Mouse (Mus musculus): ENCODE measurements around the gene Zdhhc1. TPM values are rescaled to one million over a fixed set of nuclear protein-coding genes. Genes with fewer than 3 reads are reported as not detected.

Zdhhc1 gene
- total and polyA plus RNA-seq, 3 experiments: 4.9 to 11.5 TPM; not detected in 1

GRCm38 (mm10) chr8:105437078-105437748 is 59.5 kb downstream of the Zdhhc1 start:
- H3K79me2 ChIP-seq (ENCODE audit: control insufficient read depth, insufficient read depth, low read length, poor library complexity): no peaks in the 10 kb centered on the region
- H3K9me3 ChIP-seq (replicated peaks; ENCODE audit: insufficient read depth, low read length): no peaks in the 10 kb centered on the region
- peaks cover 19 to 35% of the 10 kb centered on the region in 2 experiments for H3K27me3 ChIP-seq (ENCODE audit: control insufficient read depth in 1 of 2, insufficient read depth in 2 of 2, low read length in 2 of 2)
- H3K36me3 ChIP-seq (ENCODE audit: control insufficient read depth in 1 of 2, insufficient read depth in 2 of 2, low read length in 2 of 2): no peaks in the 10 kb centered on the region
- no peak for TF ChIP-seq ZKSCAN1 (IDR thresholded peaks at IDR 0.05; ENCODE audit: low read depth, low read length)
- TF ChIP-seq CTCF (IDR thresholded peaks at IDR 0.05 in 2 of 3, conservative IDR thresholded peaks at IDR 0.05 in 1 of 3; ENCODE audit: control insufficient read depth in 1 of 3, insufficient read depth in 1 of 3, low read depth in 2 of 3, low read length in 3 of 3, poor library complexity in 1 of 3, severe bottlenecking in 1 of 3): no peak
- TF ChIP-seq KAT2A (conservative IDR thresholded peaks at IDR 0.05; ENCODE audit: low read depth, low read length): no peak
- no peak for TF ChIP-seq MAZ (IDR thresholded peaks at IDR 0.05; ENCODE audit: low read depth, low read length)
- no peak for TF ChIP-seq ZNF384 (IDR thresholded peaks at IDR 0.05; ENCODE audit: low read depth, low read length)
- no peak for TF ChIP-seq NELFE (IDR thresholded peaks at IDR 0.05; ENCODE audit: low read depth, low read length)
- TF ChIP-seq SMC3 (IDR thresholded peaks at IDR 0.05; ENCODE audit: low read depth, low read length): no peak
- no peak for TF ChIP-seq CHD1 (IDR thresholded peaks at IDR 0.05; ENCODE audit: low read depth, low read length)
- TF ChIP-seq ZC3H11A (IDR thresholded peaks at IDR 0.05; ENCODE audit: low read depth, low read length): no peak
- TF ChIP-seq MAFK (IDR thresholded peaks at IDR 0.05; ENCODE audit: borderline replicate concordance, low read depth, low read length): no peak
- no peak for TF ChIP-seq POLR2A (IDR thresholded peaks at IDR 0.05; ENCODE audit: control insufficient read depth in 1 of 2, insufficient read depth in 1 of 2, low read depth in 1 of 2, low read length in 2 of 2, poor library complexity in 1 of 2)
- TF ChIP-seq JUND (IDR thresholded peaks at IDR 0.05; ENCODE audit: low read depth, low read length): no peak
- no peak for TF ChIP-seq ELF1 (IDR thresholded peaks at IDR 0.05; ENCODE audit: low read depth, low read length)
- no peak for TF ChIP-seq ZMIZ1 (IDR thresholded peaks at IDR 0.05; ENCODE audit: low read depth, low read length)
- TF ChIP-seq USF1 (IDR thresholded peaks at IDR 0.05; ENCODE audit: low read depth, low read length): no peak
- no peak for TF ChIP-seq CHD2 (IDR thresholded peaks at IDR 0.05; ENCODE audit: low read length)
- no peak for TF ChIP-seq HCFC1 (IDR thresholded peaks at IDR 0.05; ENCODE audit: low read depth, low read length)
- H3K9ac ChIP-seq (ENCODE audit: control insufficient read depth, low read depth, low read length, poor library complexity, severe bottlenecking): no peak overlapping the region
- no peak overlapping the region for H3K4me3 ChIP-seq (ENCODE audit: control insufficient read depth in 1 of 2, insufficient read depth in 1 of 2, low read depth in 2 of 2, low read length in 2 of 2)
- H3K4me1 ChIP-seq (ENCODE audit: control insufficient read depth in 1 of 2, insufficient read depth in 2 of 2, low read length in 2 of 2): no peaks in the 10 kb centered on the region
- DNase-seq (ENCODE audit: low read depth, low spot score): no peak
- H3K27ac ChIP-seq (ENCODE audit: control insufficient read depth, low read depth, low read length): no peak overlapping the region

- Histone ChIP-seq H3K27ac (ENCODE audit: control insufficient read depth, low read depth, low read length) (no peak overlapping the region), H3K79me2 (ENCODE audit: control insufficient read depth, insufficient read depth, low read length, poor library complexity) (no peaks in the 10 kb centered on the region), H3K4me1 (ENCODE audit: control insufficient read depth in 1 of 2, insufficient read depth in 2 of 2, low read length in 2 of 2) (no peaks in the 10 kb centered on the region), H3K4me3 (ENCODE audit: control insufficient read depth in 1 of 2, insufficient read depth in 1 of 2, low read depth in 2 of 2, low read length in 2 of 2) (no peak overlapping the region), H3K36me3 (ENCODE audit: control insufficient read depth in 1 of 2, insufficient read depth in 2 of 2, low read length in 2 of 2) (no peaks in the 10 kb centered on the region), H3K27me3 (ENCODE audit: control insufficient read depth in 1 of 2, insufficient read depth in 2 of 2, low read length in 2 of 2) (peaks cover 22 to 41% of the 10 kb centered on the region in 2 experiments), H3K9me3 (replicated peaks; ENCODE audit: insufficient read depth, low read length) (no peaks in the 10 kb centered on the region), H3K9ac (ENCODE audit: control insufficient read depth, low read depth, low read length, poor library complexity, severe bottlenecking) (no peak overlapping the region)
- DNase-seq (ENCODE audit: low read depth, low spot score): no peak
- TF ChIP-seq ETS1 (IDR thresholded peaks at IDR 0.05; ENCODE audit: low read depth, low read length) (no peak), JUND (IDR thresholded peaks at IDR 0.05; ENCODE audit: low read depth, low read length) (no peak), MAZ (IDR thresholded peaks at IDR 0.05; ENCODE audit: low read depth, low read length) (no peak)
Measured at GRCm38 (mm10) chr8:105436218-105436617, 60.5 kb downstream of the Zdhhc1 start.

All from MEL (cell line).